Mouse (Mus musculus) ES-Bruce4 (cell line): ENCODE measurements around the gene Lsm2. TPM values are rescaled to one million over a fixed set of nuclear protein-coding genes. Genes with fewer than 3 reads are reported as not detected.
"Not testable (repeated sequence)": the region's sequence is repeated elsewhere in the genome, so short reads cannot be mapped to it uniquely, and the experiment has no call there.

ENCODE experiments used
- H3K27ac ChIP-seq: 2 replicates; pipeline ENCODE4 v1.5.1; 2012; ENCODE audit warnings: low read length, inconsistent platforms; ENCODE audit not compliant: insufficient read depth
- H3K27me3 ChIP-seq: 2 replicates; pipeline ENCODE4 v1.6.1; 2012; ENCODE audit warnings: mild to moderate bottlenecking, low read length, inconsistent platforms; ENCODE audit not compliant: control insufficient read depth, poor library complexity, insufficient read depth, severe bottlenecking
- H3K36me3 ChIP-seq: 2 replicates; pipeline ENCODE4 v1.6.1; 2012; ENCODE audit warnings: inconsistent platforms, mild to moderate bottlenecking, low read length, moderate library complexity; ENCODE audit not compliant: control insufficient read depth, poor library complexity, insufficient read depth, severe bottlenecking
- H3K4me1 ChIP-seq: one replicate; pipeline ENCODE4 v1.8.1; 2011; ENCODE audit warnings: low read length; ENCODE audit not compliant: control insufficient read depth, insufficient read depth
- H3K4me3 ChIP-seq: 2 replicates; pipeline ENCODE4 v1.5.1; 2011; ENCODE audit warnings: low read depth, mild to moderate bottlenecking, low read length
- H3K9ac ChIP-seq: 2 replicates; pipeline ENCODE4 v1.6.1; 2012; ENCODE audit warnings: low read depth, mild to moderate bottlenecking, inconsistent platforms; ENCODE audit not compliant: poor library complexity, severe bottlenecking
- H3K9me3 ChIP-seq: replicated peaks from 2 replicates; pipeline ENCODE4 v1.6.1; 2012; ENCODE audit warnings: mild to moderate bottlenecking, low read length, inconsistent platforms; ENCODE audit not compliant: control insufficient read depth, poor library complexity, insufficient read depth, severe bottlenecking
- CTCF ChIP-seq: IDR thresholded peaks from one replicate; pipeline ENCODE4 v1.8.1; 2011; ENCODE audit warnings: low read depth, low read length
- EP300 ChIP-seq: IDR thresholded peaks from 2 replicates; pipeline ENCODE4 v1.6.1; 2011; ENCODE audit warnings: low read depth, low read length; ENCODE audit not compliant: insufficient read depth
- POLR2A ChIP-seq: IDR thresholded peaks from one replicate; pipeline ENCODE4 v1.8.1; 2011; ENCODE audit warnings: low read length; ENCODE audit not compliant: insufficient read depth
- polyA plus RNA-seq: library from polyadenylated mRNA; stranded (reverse); fragments of >200 nt; gene quantifications from 2 replicates; pipeline ENCODE4 v1.2.4, GENCODE M21; 2011; ENCODE audit warnings: low read depth; ENCODE audit not compliant: missing spikeins, insufficient read depth, insufficient read length

Gene Lsm2
- polyA plus RNA-seq, 1 experiment, result 166 TPM

GRCm38 (mm10) chr17:35001452-35002152 is 19.9 kb downstream of the Lsm2 start:
- TF ChIP-seq CTCF (no peak), EP300 (no peak), POLR2A (no peak)
- Histone ChIP-seq H3K36me3 (peaks cover 26% of the 10 kb centered on the region), H3K9ac (peak overlapping the region; percentile 92), H3K9me3 (no peaks in the 10 kb centered on the region), H3K4me3 (peak overlapping the region; percentile 91), H3K27me3 (no peaks in the 10 kb centered on the region), H3K4me1 (peaks cover 5% of the 10 kb centered on the region), H3K27ac (peak overlapping the region; percentile 47)

GRCm38 (mm10) chr17:35002153-35002865 is 20.6 kb downstream of the Lsm2 start:
- no peaks in the 10 kb centered on the region for H3K27me3 ChIP-seq
- H3K27ac ChIP-seq, result peak overlapping the region; percentile 17; the same call in 1 of the 2 replicates
- peak overlapping the region; percentile 91 for H3K4me3 ChIP-seq
- TF ChIP-seq POLR2A (no peak), CTCF (no peak), EP300 (no peak)
- peaks cover 31% of the 10 kb centered on the region for H3K36me3 ChIP-seq
- H3K9me3 ChIP-seq, result no peaks in the 10 kb centered on the region
- H3K4me1 ChIP-seq, result peaks cover 3% of the 10 kb centered on the region
- H3K9ac ChIP-seq, result peak overlapping the region; percentile 92

DNA sequence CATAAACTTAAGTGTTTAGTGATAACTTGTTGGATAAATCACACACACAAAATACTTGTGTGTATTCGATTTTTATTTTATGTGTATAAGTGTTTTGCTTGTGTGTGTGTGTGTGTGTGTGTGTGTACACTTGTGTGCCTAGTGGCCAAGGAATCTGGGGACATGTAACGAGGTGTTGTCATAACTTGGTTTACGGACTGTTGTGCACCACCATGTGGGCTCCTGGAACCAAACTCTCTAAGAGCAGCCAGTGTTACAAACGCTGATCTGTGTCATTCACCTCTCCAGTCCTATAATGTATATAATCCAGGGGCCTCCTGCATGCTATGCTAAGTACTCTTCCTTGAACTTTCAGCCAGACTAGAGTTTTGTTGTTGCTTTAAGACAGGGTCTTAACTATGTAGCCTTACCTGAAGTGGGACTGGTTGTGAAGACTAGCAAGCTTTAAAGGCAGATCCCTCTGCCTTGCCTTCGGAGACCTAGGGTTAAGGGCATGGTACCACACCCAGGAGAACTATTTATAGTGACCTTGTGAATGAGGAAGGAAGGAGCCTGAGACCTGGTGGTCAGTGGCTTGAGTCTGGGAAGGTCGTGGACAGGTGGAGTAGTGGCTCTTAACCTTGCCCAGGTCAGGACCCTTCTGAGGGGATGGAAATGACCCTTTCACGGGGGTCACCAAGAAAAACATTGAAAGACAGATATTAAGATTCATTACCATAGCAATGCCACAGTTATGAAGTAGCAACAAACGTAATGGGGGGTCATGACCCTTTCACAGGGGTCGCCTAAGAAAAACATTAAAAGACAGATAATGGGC is 21.6 kb downstream of the Lsm2 start:
- Histone ChIP-seq H3K4me1 (peaks cover 3% of the 10 kb centered on the region), H3K36me3 (peaks cover 30% of the 10 kb centered on the region), H3K9me3 (no peaks in the 10 kb centered on the region), H3K4me3 (no peak overlapping the region), H3K27ac (no peak overlapping the region), H3K9ac (peak overlapping the region; percentile 92; the same call in 1 of the 2 replicates), H3K27me3 (no peaks in the 10 kb centered on the region)
- TF ChIP-seq EP300, result no peak
- no peak for TF ChIP-seq CTCF
- TF ChIP-seq POLR2A, result no peak

GRCm38 (mm10) chr17:35004075-35004717 is 22.5 kb downstream of the Lsm2 start:
- peaks cover 37% of the 10 kb centered on the region for H3K36me3 ChIP-seq
- no peaks in the 10 kb centered on the region for H3K9me3 ChIP-seq
- H3K4me1 ChIP-seq, result no peaks in the 10 kb centered on the region
- no peak overlapping the region for H3K27ac ChIP-seq
- no peak overlapping the region for H3K9ac ChIP-seq
- TF ChIP-seq POLR2A, result no peak
- no peak for TF ChIP-seq EP300
- TF ChIP-seq CTCF, result no peak
- no peak overlapping the region for H3K4me3 ChIP-seq
- H3K27me3 ChIP-seq, result no peaks in the 10 kb centered on the region

GRCm38 (mm10) chr17:35005158-35005557 is 23.5 kb downstream of the Lsm2 start:
- TF ChIP-seq EP300 (no peak), CTCF (no peak), POLR2A (no peak)
- Histone ChIP-seq H3K4me3 (no peak overlapping the region), H3K9ac (no peak overlapping the region), H3K27ac (no peak overlapping the region), H3K36me3 (peaks cover 42% of the 10 kb centered on the region), H3K4me1 (no peaks in the 10 kb centered on the region), H3K9me3 (no peaks in the 10 kb centered on the region), H3K27me3 (no peaks in the 10 kb centered on the region)

DNA sequence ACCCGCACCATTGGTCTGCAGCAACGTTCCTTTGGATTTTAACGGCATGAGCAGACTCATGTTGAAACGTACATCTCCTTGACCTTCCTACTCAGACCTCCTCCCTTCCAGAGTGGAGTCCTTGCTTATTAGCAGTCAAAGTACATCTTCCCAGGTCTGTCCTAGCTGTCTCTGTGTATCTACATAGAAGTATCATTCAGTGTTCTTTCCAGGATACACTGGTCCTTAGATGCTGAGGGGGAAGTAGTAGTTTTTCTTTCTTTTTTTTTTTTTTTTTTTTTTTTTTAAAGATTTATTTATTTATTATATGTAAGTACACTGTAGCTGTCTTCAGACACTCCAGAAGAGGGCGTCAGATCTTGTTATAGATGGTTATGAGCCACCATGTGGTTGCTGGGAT is 24.2 kb downstream of the Lsm2 start:
- H3K27ac ChIP-seq, H3K4me3 ChIP-seq, H3K27me3 ChIP-seq, H3K9me3 ChIP-seq, H3K9ac ChIP-seq, H3K4me1 ChIP-seq: not testable (repeated sequence)
- H3K36me3 ChIP-seq, result peaks cover 49% of the 10 kb centered on the region
